Mouse (Mus musculus) G1E-ER4 (cell line): Measurements from ENCODE around the gene Sptssb. TPM values are rescaled to one million over a fixed set of nuclear protein-coding genes. Genes with fewer than 3 reads are reported as not detected.

ENCODE experiments used
- GATA1 ChIP-seq: IDR thresholded peaks from one replicate; pipeline ENCODE4 v1.8.0; 2012; ENCODE audit warnings: low read length, inconsistent platforms
- polyA plus RNA-seq: library from polyadenylated mRNA; stranded (reverse); fragments of >175 nt; gene quantifications from 2 replicates; pipeline ENCODE4 v1.2.3, GENCODE M21; 2012

Gene Sptssb
- polyA plus RNA-seq, 1 experiment: not detected

DNA sequence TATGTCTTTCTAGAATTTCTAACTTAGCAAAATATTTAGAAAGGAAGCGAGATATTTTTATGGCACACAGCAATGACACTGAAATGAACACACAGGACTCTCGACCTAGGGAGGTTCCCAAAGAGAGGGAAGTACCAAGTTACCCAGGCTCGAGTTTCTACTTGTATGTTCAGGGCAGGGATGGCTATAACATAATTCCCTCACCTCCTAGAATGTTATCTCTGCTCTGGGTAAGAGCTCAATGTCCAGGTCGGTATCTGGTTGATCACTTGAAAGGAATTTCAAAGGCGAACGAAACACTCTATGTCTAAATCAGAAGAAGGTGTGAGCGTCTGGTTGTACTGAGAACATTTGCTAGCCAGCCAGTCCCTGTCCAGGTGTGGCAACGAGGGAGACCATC is 10.0 kb upstream of the Sptssb start:
- TF ChIP-seq GATA1: no peak

DNA sequence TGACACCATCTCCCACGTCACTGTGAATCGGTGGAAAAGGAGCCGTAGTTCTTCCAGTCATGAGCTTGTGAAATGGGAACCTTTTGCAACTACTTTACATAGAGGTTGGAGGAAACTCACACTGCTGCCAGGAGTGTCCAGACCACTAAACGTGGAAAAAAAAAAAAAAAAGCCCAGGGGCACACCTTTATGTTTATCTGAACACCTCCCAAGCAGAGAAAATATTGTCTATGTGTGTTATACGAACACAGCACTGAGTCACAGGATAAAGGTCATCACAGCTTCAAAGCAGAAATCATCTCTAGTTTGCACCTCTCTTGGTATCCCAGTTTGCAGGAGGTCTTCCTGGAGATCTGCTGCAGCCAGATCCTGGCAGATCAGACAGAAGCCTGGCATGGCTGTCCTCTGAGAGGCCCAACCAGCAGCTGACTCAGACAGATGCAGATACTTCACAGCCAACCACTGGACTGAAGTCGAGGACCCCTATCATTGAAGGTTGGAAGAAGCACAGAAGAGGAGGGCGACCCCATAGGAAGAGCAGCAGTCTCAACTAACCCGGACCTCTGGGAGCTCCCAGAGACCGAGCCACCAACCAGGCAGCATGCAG is 2.2 kb upstream of the Sptssb start:
- no peak for TF ChIP-seq GATA1

DNA sequence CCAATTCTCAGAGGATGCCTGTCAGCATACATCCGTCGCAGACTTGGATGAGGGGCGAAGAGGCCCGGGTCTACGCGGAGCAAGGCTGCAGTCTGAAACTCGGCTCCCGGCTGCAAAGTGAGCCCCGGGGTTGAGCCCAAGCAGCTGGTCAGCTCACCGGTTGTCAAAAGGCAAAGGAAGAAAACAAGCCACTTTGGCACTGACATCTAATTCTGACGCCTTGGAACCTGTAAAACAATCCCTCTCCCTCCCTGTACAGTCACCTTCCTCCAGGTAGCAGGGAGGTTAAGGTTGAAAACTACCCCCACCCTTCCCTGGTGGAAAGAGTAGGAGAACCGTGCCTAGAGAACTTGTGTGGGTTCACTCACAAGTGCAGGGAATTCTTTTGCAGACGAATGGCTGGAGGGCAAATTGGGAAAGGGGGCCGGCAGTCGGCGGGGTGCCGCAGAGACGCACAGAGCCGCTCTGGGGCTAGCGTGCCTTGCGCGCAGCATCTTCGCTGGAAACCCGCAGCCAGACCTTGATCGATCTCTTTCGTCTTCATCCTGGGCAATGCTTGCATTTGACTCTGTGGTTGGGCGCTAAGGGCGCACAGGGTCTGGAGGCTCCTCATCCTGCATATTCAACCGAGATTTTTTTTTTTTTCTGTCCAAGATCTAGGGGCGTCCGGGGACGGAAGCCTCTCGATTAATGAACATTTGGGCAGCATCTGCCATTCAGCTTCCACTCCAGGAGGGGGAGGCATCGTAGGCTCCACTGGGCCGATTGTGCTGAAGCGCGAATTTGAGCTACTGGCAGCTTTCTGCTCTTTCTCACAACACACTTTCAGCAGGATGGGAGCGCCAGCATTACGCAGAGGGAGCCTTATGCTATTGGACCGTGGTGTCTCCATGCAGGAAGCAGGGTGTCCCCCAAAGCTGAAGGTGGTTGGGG is 1.1 kb upstream of the Sptssb start:
- TF ChIP-seq GATA1: no peak

DNA sequence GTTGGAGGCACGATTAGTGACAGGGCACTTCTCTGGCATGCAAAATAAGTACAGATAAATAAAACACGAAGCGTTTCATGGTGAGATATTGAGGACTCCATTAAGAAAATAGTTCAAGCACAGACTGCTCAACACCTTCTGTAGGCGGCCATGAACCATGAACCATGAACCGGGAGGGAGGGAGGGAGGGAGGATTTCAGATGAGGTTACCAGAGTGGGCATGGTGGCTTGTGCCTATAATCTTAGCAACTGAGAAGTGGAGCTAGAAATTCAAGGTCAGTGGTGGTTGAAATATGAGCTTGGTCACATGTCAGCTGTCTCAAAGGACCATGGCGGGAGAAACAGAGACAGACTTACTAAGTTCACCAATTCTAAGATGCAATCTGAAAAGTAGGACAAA is 20.3 kb downstream of the Sptssb start:
- TF ChIP-seq GATA1: no peak

DNA sequence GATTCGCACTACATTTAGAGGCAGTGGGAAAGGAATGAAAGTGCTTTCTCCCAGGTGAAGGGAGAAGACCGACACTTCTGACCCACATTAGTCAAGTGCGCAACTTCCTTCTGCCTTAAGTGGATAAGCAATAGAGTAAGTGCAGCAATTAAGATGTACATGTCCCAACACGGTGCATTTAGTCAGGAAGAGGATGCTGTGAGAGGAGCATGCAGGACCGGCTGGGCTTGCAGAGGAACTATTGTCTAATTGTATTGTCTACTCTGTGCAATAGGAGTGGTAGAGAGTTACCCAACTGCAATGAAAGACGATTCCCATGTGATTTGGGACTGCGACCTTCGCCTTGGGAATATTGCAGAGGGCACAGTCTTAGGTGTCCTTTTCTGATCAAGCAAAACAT is 30.2 kb downstream of the Sptssb start:
- TF ChIP-seq GATA1: no peak

DNA sequence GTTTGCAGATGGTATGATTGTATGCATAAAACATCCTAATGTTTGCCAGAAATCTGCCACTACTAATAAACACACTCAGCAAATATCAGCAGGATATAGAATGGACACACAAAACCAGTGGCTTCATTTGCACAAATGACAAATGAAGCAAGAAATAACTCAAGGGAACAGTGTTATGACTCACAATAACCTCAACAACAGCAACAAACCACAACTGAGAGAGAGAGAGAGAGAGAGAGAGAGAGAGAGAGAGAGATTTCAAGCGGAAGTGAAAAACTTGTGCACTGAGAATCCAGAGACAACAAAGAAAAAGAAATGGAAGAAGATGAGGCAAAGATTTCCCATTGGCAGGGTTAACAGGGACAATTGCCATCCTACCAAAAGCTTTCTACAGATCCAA is 35.2 kb downstream of the Sptssb start:
- TF ChIP-seq GATA1: no peak

DNA sequence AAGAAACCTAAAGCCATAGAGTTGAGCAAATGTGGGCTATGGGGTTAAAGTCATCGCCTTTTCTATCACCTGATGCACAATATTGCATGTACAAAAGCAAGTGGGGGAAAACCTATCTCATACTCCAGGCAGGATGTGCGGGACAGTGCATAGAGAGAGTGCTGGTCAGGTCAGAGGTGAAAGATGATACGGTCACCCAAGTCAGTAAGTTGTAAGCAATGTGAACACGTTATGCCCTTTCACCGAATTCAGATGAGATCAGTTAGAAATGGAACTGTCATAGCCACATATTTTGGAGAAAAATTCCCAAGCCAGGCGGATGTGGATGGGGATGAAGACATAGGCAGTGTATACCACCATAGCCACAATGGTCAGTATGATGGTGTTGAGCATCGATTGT is 39.1 kb downstream of the Sptssb start:
- no peak for TF ChIP-seq GATA1

DNA sequence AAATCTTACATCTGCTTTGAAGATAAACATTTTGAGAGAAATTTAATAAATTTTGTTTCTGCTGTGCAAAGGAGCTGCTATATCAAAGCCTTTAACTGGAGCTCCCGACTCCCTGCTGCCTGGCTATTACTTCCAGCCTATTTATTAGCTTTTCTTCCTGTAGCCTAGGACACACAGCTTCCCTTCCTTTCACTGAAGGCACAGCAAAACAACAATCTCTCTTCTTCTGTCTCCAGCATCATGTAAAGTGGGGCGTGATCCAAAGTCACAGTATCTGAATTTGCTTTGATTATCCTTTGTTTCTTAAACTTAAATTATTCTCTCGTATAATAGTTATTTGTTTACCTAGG is 39.9 kb downstream of the Sptssb start:
- TF ChIP-seq GATA1: no peak

DNA sequence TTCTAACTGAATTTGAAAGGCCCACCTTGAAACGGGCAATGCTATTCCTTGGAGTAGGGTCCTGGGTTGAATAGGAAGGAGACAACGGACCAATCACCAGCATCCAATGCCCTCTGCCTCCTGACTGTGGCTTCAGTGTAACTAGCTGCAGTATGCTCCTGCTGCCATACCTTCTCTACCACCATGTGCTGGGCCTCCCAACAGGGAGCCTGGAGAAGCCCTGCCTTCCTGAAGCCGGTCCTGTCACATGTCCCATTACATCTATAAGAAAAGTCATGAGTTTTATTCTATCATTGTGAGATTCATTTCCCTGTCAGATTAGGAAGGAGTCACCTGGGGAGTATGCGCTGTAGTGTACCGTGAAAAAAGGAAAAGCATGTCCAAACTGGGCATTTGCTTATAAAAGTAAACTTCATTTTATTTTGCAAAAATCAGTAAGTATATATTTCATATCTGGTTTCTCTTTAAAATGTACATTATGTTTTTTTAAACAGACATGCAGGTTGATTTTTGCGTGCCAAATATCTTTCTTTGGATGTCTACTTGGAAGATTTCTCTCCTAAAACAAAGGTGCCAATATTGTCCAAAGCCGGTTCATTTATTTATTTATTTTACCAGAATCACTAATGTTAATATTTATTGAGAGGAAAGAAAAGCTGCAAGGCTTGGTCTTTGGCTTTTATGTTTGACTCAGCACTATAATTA is 40.4 kb downstream of the Sptssb start:
- TF ChIP-seq GATA1: no peak

DNA sequence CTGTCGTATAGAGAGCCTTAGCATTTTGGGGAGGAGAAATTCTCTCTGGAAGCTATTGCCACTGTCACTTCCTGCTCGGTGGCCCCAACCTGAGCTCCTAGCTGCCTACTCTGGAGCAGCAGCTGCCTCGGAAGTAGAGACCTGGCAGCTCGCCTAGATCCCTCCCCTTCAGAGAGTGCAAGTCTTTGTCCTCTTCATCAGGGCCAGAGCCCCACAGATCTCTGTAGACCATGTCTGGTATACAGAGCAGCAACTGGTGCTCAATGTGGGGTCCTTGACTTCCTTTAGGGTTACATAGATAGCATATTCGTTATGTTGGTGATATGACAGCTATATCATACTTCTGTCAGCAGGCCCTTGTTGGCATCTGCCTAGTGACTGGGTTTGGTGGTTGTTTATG is 41.3 kb downstream of the Sptssb start:
- no peak for TF ChIP-seq GATA1

DNA sequence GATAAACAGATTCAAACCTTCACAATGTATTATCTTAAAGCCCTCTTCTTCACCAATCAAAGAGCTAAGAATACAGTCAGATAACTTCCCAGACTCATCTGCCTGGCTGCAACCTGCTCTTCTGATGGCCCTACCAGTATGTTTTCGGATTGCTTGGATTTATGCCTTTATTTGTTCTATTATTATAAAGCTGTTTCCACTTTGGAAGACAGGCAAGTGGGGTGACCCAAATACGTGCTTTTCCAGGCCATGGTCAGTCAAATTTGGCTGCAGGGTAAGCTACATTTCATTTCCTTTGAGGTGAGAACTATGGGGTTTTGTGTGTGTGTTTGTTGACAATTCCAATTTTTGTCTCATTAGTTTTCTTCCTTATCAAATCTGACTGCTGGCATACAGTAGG is 43.2 kb downstream of the Sptssb start:
- no peak for TF ChIP-seq GATA1

DNA sequence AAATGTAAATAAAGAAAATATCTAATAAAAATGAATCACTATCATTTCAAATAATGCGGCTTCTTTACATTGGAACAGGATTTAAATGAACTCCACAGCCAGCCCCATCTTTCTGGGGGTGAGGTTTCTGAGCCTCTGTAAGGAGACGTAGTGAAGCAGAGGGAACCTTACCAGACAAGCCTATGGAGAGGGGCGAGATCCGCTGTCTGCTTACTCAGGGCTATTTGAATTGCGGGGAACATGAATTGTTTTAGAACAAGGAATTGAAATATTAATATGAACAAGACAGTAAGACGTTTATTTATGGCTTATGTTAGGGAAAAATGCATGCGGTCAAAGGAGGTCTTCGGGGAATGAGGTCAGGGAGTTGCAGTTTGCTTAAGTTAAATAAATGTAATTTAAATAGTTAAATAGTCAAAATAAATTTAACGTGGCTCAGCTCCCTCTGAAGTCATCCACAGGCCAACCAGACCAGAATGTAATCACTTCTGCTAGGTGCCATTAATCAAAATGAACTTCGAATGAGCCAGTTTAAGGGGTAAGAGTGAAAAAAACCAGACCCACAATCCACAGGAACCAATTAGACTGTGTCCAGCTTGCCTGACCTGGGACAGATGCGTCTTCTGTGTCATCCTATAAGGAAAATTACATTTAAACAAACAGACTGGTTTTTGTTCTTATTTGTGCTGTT is 46.6 kb downstream of the Sptssb start:
- TF ChIP-seq GATA1: no peak

DNA sequence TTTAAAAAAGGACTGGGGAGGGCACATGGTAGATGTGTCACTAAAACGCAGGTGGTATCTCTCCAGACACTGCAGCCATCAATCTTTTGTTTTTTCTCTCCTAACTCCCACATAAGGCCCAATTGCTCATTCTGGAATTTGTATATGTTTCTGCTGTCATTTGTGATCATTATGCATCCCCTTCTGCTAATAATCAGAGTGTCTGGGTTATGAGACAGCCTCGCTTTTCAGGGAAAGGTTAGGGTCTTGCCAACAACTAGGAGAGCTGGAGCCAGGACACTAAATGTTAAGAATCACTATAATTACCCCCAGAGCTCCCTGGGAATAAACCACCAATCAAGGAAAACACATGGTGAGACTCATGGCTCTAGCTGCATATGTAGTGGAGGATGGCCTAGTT is 47.3 kb downstream of the Sptssb start:
- TF ChIP-seq GATA1: no peak

DNA sequence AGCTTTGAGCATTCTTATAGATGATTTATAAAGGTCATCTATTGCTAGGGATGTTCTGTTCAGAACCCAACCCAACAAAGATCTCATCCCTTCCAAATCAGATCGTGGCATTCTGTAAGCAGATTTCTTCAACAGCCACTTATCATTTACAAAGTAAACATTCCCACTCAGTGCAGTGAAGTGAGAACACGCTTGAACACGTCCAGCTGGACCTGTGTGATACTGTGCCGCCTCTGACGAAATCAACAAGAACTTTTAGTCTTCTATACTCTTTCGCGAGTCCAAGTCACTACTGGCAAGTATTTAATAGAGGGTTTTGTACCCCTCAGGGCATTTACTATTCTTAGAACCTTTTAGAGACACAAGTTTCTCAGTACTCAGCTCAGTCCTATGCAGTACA is 51.3 kb downstream of the Sptssb start:
- TF ChIP-seq GATA1: no peak

DNA sequence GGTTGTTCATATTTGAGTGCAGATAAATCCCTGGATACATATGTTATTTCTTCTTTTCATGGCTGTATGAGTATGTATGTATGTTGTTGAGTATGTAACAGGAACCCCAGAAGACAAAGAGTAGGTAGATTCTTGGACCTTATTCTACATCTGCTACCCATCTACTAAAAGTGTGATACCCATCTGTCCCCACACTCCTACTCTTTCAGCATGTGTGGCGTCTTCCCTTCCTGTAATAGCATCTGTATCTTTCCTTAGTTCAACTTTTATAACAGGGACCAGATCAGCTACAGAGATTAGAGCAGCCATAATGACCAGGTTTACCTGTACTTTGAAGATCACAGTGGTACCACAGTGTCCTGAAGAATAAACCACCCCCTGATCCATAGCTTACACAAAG is 56.6 kb downstream of the Sptssb start:
- TF ChIP-seq GATA1: no peak

DNA sequence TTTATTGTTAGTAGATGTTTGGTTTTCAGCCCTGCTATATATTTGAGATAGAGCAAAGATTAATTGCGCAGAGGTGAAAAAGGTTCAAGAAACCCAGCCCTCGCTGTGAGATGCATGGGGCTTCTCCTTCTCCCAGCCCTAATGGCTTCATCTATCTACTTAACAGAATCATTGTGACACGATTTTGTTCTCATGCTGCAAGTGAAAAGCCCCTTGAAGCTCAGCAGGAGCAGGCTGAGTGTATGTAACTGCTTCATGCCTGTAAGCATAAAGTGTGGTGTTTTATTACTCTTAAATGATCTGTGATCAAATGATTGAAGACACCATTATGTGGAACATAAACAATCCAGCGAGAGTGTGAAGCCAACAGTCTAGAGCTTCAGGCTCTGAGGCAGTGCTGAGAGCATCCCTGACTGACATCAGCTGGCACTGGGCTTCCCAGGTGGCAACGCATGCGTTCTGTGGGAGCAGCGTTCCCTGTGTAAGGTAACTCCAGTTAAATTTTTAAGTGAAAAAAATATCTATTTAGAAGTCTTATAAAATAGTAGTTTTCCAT is 58.8 kb downstream of the Sptssb start:
- TF ChIP-seq GATA1: no peak
